Mouse (Mus musculus): Measurements from ENCODE around the gene Kitl. TPM values are rescaled to one million over a fixed set of nuclear protein-coding genes. Genes with fewer than 3 reads are reported as not detected.

The Kitl gene
- polyA plus RNA-seq, 1 experiment = 15.2 TPM

- no peak overlapping the region for H3K4me3 ChIP-seq (ENCODE audit: low read depth, low read length)
- H3K27ac ChIP-seq (ENCODE audit: insufficient read depth, low read depth, low read length) = no peak overlapping the region
- H3K36me3 ChIP-seq (ENCODE audit: control insufficient read depth, insufficient read depth, low read length) = peaks cover 9% of the 10 kb centered on the region
- H3K27me3 ChIP-seq (ENCODE audit: control insufficient read depth, insufficient read depth, low read length) = no peaks in the 10 kb centered on the region
- no peak for TF ChIP-seq POLR2A (IDR thresholded peaks at IDR 0.05; ENCODE audit: low read depth, low read length)
- TF ChIP-seq CTCF (IDR thresholded peaks at IDR 0.05; ENCODE audit: extremely low read depth, insufficient read length, insufficient replicate concordance, low read depth, low read length) = no peak
- no peaks in the 10 kb centered on the region for H3K4me1 ChIP-seq (ENCODE audit: control insufficient read depth, insufficient read depth, insufficient read length, low read length)
Observed at GRCm38 (mm10) chr10:100073092-100073491, 57.7 kb downstream of the Kitl start.

DNA sequence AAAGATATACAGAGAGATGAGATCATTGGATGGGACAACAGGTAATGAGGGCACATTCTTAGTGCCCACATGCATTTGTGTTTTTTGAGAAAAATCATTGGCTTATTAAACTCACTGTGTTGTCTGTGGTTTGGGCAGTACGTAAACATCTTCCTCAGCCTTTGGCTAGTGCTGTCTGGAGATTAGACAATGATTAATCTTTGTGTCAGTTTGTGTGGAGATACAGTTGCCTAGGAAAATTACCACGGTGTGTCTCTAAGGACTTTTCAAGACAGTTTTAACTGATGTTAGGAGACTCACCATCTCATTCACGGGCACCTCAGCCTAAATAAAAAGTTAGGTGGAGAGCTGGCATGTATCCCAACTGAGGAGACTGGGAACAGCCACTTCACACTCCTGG lies 85.7 kb downstream of the Kitl start:
- H3K27me3 ChIP-seq (ENCODE audit: control insufficient read depth, insufficient read depth, low read length) = no peaks in the 10 kb centered on the region
- WGBS = 23% methylated on average over 3 of the region's 3 CpGs
- no peak for TF ChIP-seq CTCF (IDR thresholded peaks at IDR 0.05; ENCODE audit: extremely low read depth, insufficient read length, insufficient replicate concordance, low read depth, low read length)
- TF ChIP-seq POLR2A (IDR thresholded peaks at IDR 0.05; ENCODE audit: low read depth, low read length) = no peak
- H3K4me3 ChIP-seq (ENCODE audit: low read depth, low read length) = no peak overlapping the region
- H3K4me1 ChIP-seq (ENCODE audit: control insufficient read depth, insufficient read depth, insufficient read length, low read length) = no peaks in the 10 kb centered on the region
- no peak overlapping the region for H3K27ac ChIP-seq (ENCODE audit: insufficient read depth, low read depth, low read length)
- H3K36me3 ChIP-seq (ENCODE audit: control insufficient read depth, insufficient read depth, low read length) = peaks cover 9% of the 10 kb centered on the region

- Histone ChIP-seq H3K4me1 (ENCODE audit: control insufficient read depth, insufficient read depth, insufficient read length, low read length) (no peaks in the 10 kb centered on the region), H3K36me3 (ENCODE audit: control insufficient read depth, insufficient read depth, low read length) (no peaks in the 10 kb centered on the region), H3K4me3 (ENCODE audit: low read depth, low read length) (no peak overlapping the region), H3K27ac (ENCODE audit: insufficient read depth, low read depth, low read length) (no peak overlapping the region), H3K27me3 (ENCODE audit: control insufficient read depth, insufficient read depth, low read length) (no peaks in the 10 kb centered on the region)
- TF ChIP-seq POLR2A (IDR thresholded peaks at IDR 0.05; ENCODE audit: low read depth, low read length) = no peak
- TF ChIP-seq CTCF (IDR thresholded peaks at IDR 0.05; ENCODE audit: extremely low read depth, insufficient read length, insufficient replicate concordance, low read depth, low read length) = no peak
- WGBS = 70% methylated on average over 7 of the region's 7 CpGs
Observed at GRCm38 (mm10) chr10:100111209-100111608, 95.8 kb downstream of the Kitl start.

DNA sequence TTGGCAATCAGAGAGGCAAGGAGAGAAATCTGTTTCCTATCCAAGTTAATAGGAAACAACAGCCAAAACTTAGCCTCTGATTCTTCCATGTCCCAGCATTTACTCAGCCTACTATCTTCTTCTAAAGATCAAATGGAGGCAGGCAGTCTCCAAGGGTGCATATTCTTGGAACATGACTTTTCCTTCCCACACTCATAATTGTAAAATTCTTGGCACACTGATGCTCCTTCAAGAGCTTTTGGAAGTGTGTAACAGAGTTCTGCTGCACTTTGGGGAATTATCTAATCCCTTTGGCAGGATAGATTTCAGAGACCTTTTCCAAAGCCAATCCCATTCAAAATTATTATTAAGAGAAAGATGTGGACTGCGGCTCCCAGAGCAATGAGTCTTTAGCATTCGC lies 100.1 kb downstream of the Kitl start:
- Histone ChIP-seq H3K4me3 (ENCODE audit: low read depth, low read length) (no peak overlapping the region), H3K36me3 (ENCODE audit: control insufficient read depth, insufficient read depth, low read length) (no peaks in the 10 kb centered on the region), H3K27me3 (ENCODE audit: control insufficient read depth, insufficient read depth, low read length) (no peaks in the 10 kb centered on the region), H3K27ac (ENCODE audit: insufficient read depth, low read depth, low read length) (no peak overlapping the region), H3K4me1 (ENCODE audit: control insufficient read depth, insufficient read depth, insufficient read length, low read length) (no peaks in the 10 kb centered on the region)
- 85% methylated on average over 2 of the region's 2 CpGs for WGBS
- TF ChIP-seq POLR2A (IDR thresholded peaks at IDR 0.05; ENCODE audit: low read depth, low read length) = no peak
- no peak for TF ChIP-seq CTCF (IDR thresholded peaks at IDR 0.05; ENCODE audit: extremely low read depth, insufficient read length, insufficient replicate concordance, low read depth, low read length)

DNA sequence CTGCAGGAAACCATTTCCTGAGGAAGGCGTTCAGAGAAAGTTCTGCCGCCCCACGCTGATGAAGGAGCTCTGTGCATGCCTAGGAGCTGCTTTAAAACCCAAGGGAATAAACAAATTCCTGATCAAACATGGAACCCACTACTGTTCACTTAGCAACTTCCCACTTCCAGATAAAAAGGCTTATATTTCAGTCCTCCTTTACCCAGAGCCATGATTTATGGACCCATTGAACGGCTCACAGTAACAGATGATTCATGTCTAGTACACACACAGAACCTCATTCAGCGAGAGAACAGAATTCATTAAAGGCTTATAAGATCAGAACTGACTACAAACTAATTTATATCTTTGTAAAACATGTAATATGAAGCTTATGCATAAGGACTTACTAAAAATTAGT lies 109.0 kb downstream of the Kitl start:
- Histone ChIP-seq H3K4me3 (ENCODE audit: low read depth, low read length) (no peak overlapping the region), H3K27ac (ENCODE audit: insufficient read depth, low read depth, low read length) (no peak overlapping the region), H3K36me3 (ENCODE audit: control insufficient read depth, insufficient read depth, low read length) (no peaks in the 10 kb centered on the region), H3K27me3 (ENCODE audit: control insufficient read depth, insufficient read depth, low read length) (no peaks in the 10 kb centered on the region), H3K4me1 (ENCODE audit: control insufficient read depth, insufficient read depth, insufficient read length, low read length) (no peaks in the 10 kb centered on the region)
- WGBS = 79% methylated on average over 5 of the region's 5 CpGs
- TF ChIP-seq POLR2A (IDR thresholded peaks at IDR 0.05; ENCODE audit: low read depth, low read length) = no peak
- TF ChIP-seq CTCF (IDR thresholded peaks at IDR 0.05; ENCODE audit: extremely low read depth, insufficient read length, insufficient replicate concordance, low read depth, low read length) = no peak

GRCm38 (mm10) chr10:100127837-100128743 lies 112.7 kb downstream of the Kitl start:
- TF ChIP-seq CTCF (IDR thresholded peaks at IDR 0.05; ENCODE audit: extremely low read depth, insufficient read length, insufficient replicate concordance, low read depth, low read length) (no peak), POLR2A (IDR thresholded peaks at IDR 0.05; ENCODE audit: low read depth, low read length) (no peak)
- no peaks in the 10 kb centered on the region for H3K4me1 ChIP-seq (ENCODE audit: control insufficient read depth, insufficient read depth, insufficient read length, low read length)
- H3K27ac ChIP-seq (ENCODE audit: insufficient read depth, low read depth, low read length) = no peak overlapping the region
- H3K27me3 ChIP-seq (ENCODE audit: control insufficient read depth, insufficient read depth, low read length) = no peaks in the 10 kb centered on the region
- no peaks in the 10 kb centered on the region for H3K36me3 ChIP-seq (ENCODE audit: control insufficient read depth, insufficient read depth, low read length)
- no peak overlapping the region for H3K4me3 ChIP-seq (ENCODE audit: low read depth, low read length)
- WGBS = 83% methylated on average over 23 of the region's 23 CpGs

DNA sequence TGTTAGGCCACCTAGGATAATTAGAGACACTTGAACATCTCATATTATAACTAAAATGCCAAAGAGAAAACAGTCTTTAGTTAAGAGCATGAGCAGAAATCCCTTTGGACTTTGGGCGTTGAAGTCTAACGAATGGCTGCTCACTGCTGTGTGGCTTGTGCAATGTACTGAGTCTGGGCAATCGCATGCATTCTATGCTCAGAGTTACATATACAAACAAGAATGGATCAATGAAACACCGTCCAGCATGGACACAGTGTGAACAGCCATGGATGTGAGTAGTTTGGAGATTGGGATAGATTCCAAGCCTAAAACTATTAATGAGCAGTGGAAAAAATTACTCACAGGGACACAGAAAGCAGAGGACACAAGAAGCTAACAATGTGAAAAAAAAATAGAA lies 116.2 kb downstream of the Kitl start:
- Histone ChIP-seq H3K27ac (ENCODE audit: insufficient read depth, low read depth, low read length) (no peak overlapping the region), H3K27me3 (ENCODE audit: control insufficient read depth, insufficient read depth, low read length) (no peaks in the 10 kb centered on the region), H3K4me3 (ENCODE audit: low read depth, low read length) (no peak overlapping the region), H3K36me3 (ENCODE audit: control insufficient read depth, insufficient read depth, low read length) (no peaks in the 10 kb centered on the region), H3K4me1 (ENCODE audit: control insufficient read depth, insufficient read depth, insufficient read length, low read length) (no peaks in the 10 kb centered on the region)
- TF ChIP-seq POLR2A (IDR thresholded peaks at IDR 0.05; ENCODE audit: low read depth, low read length) = no peak
- TF ChIP-seq CTCF (IDR thresholded peaks at IDR 0.05; ENCODE audit: extremely low read depth, insufficient read length, insufficient replicate concordance, low read depth, low read length) = no peak
- WGBS = 71% methylated on average over 4 of the region's 4 CpGs

Measured in small intestine, adult 2 months (tissue).